Mouse (Mus musculus) ES-Bruce4 (cell line): ENCODE measurements around the gene Brk1.

Experiments
- CTCF ChIP-seq: IDR thresholded peaks from one replicate; pipeline ENCODE4 v1.8.1; 2011; ENCODE audit warnings: low read depth, low read length
- EP300 ChIP-seq: IDR thresholded peaks from 2 replicates; pipeline ENCODE4 v1.6.1; 2011; ENCODE audit warnings: low read depth, low read length; ENCODE audit not compliant: insufficient read depth

GRCm38 (mm10) chr6:113623941-113624751 is 19.6 kb downstream of the Brk1 start, which contains the start of gene Vhl:
- TF ChIP-seq EP300 (no peak), CTCF (no peak)
